Mouse (Mus musculus) spleen, postnatal 36 days (tissue): ENCODE data around the gene Prlhr.
A peak's percentile ranks its signal among the peaks of the same experiment; 100 is the strongest.

Source experiments
- DNase-seq, 2 experiments: peaks; one replicate each; pipeline ENCODE4 v3.0.0; 2022; ENCODE audit warnings: low spot score in 2 of 2, mixed read lengths in 1 of 2

The Prlhr gene

GRCm38 (mm10) chr19:60468254-60468762 lies at the start of gene Prlhr:
Gene Prlhr, minus strand, starts transcription at chr19:60468304.
- no peak for DNase-seq

DNA sequence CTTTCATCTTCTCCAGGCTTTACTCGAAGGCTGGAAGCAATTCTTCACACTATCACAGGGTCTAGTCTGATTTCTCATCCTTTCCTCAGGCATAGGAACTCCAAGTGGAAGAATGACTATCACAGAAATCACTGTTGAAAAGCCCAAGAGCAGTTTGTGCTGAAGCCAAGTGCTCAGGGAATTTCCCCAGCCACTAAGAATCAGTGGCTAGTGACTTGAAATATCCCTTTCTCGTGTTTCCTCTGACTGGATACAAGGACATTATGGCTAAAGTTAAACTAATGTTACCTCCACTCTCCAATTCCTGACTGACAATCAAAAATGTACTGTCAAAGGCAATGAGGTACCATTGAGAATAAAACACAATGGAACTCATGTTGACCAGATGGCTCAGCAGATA lies 47.0 kb upstream of the Prlhr start:
- no peak for DNase-seq

DNA sequence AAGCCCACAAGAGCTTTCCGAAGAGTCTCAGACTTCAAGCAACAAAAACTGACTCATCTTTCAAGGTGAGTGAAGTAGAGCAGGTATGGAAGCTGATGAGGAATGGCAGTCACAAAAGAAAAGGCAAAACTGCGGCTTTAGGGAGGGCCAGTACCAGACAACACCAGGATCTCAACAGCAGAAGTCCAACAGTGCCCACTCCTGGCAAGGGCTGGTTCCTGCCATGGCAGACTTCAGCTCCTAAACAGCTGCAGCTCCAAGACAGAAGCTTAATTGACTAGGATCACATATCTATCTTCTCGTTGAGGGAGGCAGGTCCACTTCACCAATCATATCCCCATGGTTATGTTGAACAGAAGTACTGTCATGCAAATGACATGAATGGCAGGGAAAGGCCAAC lies 45.3 kb upstream of the Prlhr start:
- no peak for DNase-seq

DNA sequence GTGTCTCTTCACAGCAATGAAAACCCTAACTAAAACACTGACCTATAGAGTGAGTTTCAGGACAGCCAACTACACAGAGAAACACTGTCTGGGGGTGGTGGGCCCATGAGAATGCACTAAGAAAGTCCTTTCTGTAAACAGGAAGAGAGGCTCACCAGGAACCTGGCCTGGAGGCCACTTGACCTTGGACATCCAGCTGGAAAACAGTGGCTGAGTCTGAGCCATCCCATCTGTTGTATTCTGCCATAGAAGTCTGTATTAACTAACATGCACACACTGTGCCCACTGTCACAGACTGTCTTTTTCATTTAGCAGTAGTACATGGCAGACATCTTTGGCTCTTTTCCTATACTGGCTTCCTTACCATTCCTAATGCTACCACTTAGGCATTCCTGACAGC lies 32.1 kb upstream of the Prlhr start:
- DNase-seq: no peak

GRCm38 (mm10) chr19:60497171-60497570 lies 29.1 kb upstream of the Prlhr start:
- no peak for DNase-seq

DNA sequence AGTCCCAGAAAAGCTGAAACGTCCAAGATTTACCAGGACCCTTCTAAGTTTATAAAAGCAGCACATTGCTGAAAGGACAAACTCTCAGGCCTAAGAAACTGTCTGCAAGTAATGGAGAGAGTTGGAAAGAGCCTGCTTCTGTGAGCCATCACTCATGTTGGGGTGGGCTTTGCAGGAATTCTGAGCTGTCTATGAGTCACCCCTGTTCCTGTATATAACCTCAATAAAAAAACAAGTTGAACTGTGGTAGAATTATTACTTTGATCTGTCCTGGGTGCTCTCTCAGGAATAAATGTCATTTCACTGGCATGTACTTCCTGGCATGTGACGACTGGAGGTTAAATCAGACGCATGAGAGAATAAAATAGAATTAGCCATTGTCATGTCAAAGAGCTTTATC lies 27.7 kb upstream of the Prlhr start:
- no peak for DNase-seq

DNA sequence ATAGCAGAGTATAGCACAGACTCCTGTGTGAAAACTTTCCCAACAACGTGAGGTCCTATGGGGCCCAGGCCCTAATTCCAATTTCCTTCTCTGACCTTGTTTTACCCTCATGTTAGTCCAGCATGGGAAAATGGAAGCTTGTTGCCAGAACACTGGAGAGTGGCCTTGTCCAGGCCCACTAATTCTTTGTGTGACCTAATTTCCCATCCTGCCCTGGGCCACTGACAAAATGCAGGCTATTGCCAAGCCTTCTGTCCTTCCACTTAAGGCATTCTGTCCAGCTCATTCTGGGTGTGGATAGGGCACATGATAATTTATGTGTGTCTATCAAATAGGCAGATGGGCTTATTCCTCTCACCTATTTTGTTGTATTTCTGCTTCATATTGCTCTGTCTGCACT lies 21.5 kb upstream of the Prlhr start:
- DNase-seq: no peak

GRCm38 (mm10) chr19:60485261-60485660 lies 17.2 kb upstream of the Prlhr start:
- DNase-seq: no peak

DNA sequence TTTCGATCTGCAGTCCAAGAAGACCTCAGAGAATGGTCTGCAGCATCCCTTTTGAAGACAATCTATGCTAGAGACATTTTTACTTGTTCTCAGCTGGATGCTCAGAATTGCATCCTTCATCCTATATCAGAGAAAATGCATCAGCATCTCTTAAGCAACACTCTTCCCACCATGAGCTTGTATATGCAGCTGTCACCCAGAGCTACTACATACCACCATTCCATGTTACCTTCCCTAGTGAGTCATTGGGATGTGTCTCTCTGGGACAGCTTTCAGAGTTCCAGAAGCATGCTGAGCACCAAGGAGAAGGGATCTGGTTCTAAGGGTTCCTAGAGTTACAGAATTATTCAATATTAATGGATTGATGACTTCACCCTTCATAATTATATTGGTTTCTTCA lies 10.8 kb upstream of the Prlhr start:
- DNase-seq: no peak

GRCm38 (mm10) chr19:60477788-60478187 lies 9.7 kb upstream of the Prlhr start:
- DNase-seq: no peak

DNA sequence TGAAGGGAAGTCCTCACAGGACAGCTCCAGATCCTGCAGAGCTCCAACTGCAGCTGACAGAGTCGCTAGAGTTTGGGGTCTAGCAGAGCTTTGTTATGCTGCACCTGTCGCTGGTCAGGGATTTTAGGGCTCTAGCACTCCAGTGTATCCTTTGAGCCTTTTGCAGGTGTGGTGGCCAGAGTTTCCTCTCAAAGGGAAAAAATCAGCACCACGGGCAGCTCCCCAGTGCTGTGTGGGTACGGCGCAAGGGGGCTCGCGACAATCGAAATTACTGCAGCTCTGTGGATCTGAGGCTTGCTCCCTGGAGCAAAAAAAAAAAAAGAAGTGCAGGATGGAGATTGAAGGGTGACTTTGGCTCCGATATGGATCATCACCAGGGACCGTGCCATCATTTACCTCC lies 742 bp upstream of the Prlhr start:
- no peak for DNase-seq

- no peak for DNase-seq
Measured at GRCm38 (mm10) chr19:60467588-60468007, 506 bp downstream of the Prlhr start.

- peak; percentile 36 to 37 for DNase-seq
Measured at GRCm38 (mm10) chr19:60466953-60467570, 1.0 kb downstream of the Prlhr start.

GRCm38 (mm10) chr19:60465726-60466125 lies 2.4 kb downstream of the Prlhr start:
- DNase-seq: no peak

GRCm38 (mm10) chr19:60463896-60464295 lies 4.2 kb downstream of the Prlhr start:
- DNase-seq: peak in 1 of 2 experiments; percentile 12

DNA sequence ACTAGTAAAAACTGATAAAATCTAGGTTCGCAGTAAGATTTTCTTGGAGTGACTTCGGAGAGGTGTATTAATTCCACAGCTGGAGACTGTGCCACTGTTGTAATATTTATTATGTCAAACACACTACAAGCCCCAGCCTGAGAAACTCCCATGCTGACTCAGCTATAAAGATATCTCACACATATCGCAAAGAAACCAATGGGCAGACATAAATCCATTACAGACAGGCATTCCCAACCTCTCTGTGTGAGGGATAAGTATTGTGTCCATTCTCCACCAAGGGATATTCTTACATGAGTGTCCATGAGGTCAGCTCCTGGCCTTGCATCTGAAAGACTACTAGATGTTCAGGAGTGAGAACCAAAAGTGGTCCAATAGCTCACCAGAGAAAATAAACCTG lies 4.7 kb downstream of the Prlhr start:
- DNase-seq: no peak

GRCm38 (mm10) chr19:60461476-60461875 lies 6.6 kb downstream of the Prlhr start:
- no peak for DNase-seq

GRCm38 (mm10) chr19:60459680-60460079 lies 8.4 kb downstream of the Prlhr start:
- no peak for DNase-seq

GRCm38 (mm10) chr19:60459071-60459470 lies 9.0 kb downstream of the Prlhr start:
- DNase-seq: no peak

GRCm38 (mm10) chr19:60455791-60456190 lies 12.3 kb downstream of the Prlhr start:
- DNase-seq: no peak

DNA sequence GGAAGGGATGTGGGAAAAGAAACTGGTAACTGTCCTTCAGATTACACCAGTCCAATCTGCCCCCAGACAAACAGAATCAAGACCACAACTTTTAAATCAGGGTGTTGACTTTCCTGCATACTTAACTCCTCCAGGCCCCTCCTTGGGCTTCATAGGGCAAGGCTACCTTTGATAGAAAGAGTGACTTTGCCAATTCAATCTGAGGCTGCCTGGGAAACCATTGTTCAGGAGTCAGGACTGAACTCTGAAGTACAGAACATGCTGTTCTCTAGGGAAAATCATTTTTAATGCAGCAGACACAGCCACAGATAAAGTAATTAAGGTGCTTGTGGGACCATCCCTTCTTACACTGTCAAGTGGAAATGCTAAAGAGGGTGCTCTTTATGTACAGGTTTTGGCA lies 27.6 kb downstream of the Prlhr start:
- no peak for DNase-seq

DNA sequence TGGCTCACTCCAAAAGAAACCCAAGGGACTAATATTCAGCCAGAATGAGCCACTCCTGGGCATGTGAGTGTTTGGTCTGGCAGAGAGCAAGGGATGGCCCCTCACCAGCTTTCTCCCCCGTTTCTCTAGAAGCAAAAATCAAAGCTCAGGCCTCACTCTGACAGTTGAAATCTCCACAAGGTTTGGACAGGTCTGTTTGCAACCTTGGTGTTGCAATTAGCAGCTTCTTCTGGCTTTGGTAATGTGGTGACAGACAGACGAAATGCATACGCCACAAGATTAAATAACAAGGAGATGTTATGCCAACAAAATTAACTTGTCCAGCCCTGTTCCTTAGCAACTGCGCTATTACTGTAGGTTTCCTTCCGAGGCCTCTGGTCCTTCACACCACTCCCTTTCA lies 28.0 kb downstream of the Prlhr start:
- no peak for DNase-seq

GRCm38 (mm10) chr19:60437566-60438241 lies 30.4 kb downstream of the Prlhr start:
- no peak for DNase-seq
